Mouse (Mus musculus) hindbrain, embryonic 16.5 days (tissue): ENCODE results near the gene Sppl3. TPM values are rescaled to one million over a fixed set of nuclear protein-coding genes. Genes with fewer than 3 reads are reported as not detected.

Experiments
- ATAC-seq: fragments of 200-750 bp; cut with Nextera tagmentation; 2 replicates; pipeline ENCODE4 v1.8.0; 2017; ENCODE audit warnings: moderate TSS enrichment, moderate library complexity
- H3K27ac ChIP-seq: fragments of 300-500 bp; sonication (generic); 2 replicates; pipeline ENCODE4 v1.5.1; 2014; ENCODE audit warnings: low read depth, mild to moderate bottlenecking, control low read depth, low read length, moderate library complexity
- H3K27me3 ChIP-seq: fragments of 300-500 bp; sonication (generic); replicated peaks from 2 replicates; pipeline ENCODE4 v1.6.1; 2014; ENCODE audit warnings: low read length; ENCODE audit not compliant: control insufficient read depth, insufficient read depth
- H3K36me3 ChIP-seq: fragments of 300-500 bp; sonication (generic); 2 replicates; pipeline ENCODE4 v1.6.1; 2014; ENCODE audit warnings: mild to moderate bottlenecking, low read length, moderate library complexity, mixed read lengths; ENCODE audit not compliant: control insufficient read depth, insufficient read depth
- H3K4me1 ChIP-seq: fragments of 300-500 bp; sonication (generic); 2 replicates; pipeline ENCODE4 v1.6.1; 2014; ENCODE audit warnings: low read depth, low read length; ENCODE audit not compliant: control insufficient read depth, insufficient read depth
- H3K4me2 ChIP-seq: fragments of 300-500 bp; sonication (generic); 2 replicates; pipeline ENCODE4 v1.6.1; 2014; ENCODE audit warnings: mild to moderate bottlenecking, low read length, control low read depth, moderate library complexity
- H3K4me3 ChIP-seq: fragments of 300-500 bp; sonication (generic); 2 replicates; pipeline ENCODE4 v1.5.1; 2014; ENCODE audit warnings: mild to moderate bottlenecking, low read length, control low read depth, moderate library complexity
- H3K9ac ChIP-seq: fragments of 300-500 bp; sonication (generic); 2 replicates; pipeline ENCODE4 v1.6.1; 2014; ENCODE audit warnings: low read depth, mild to moderate bottlenecking, control low read depth, low read length, moderate library complexity
- H3K9me3 ChIP-seq: fragments of 300-500 bp; sonication (generic); 2 replicates; pipeline ENCODE4 v1.6.1; 2014; ENCODE audit warnings: mild to moderate bottlenecking, low read length, moderate library complexity; ENCODE audit not compliant: control insufficient read depth
- WGBS: fragments of 180-500 bp; shearing (Covaris S2); extraction: QIAGEN DNeasy Blood & Tissue Kit; methylation state at CpG from one replicate; pipeline ENCODE4 v1.1.7; 2014; 5-methylcytosine and 5-hydroxymethylcytosine counted together
- polyA plus RNA-seq: library from polyadenylated mRNA; unstranded; fragments of >200 nt; fragmentation: Nextera tagmentation; extraction: Ambion mirVana; gene quantifications from 2 replicates; pipeline ENCODE4 v1.2.1, GENCODE M21; 2015

Sppl3 gene
- polyA plus RNA-seq, 1 experiment from 2014 or later = 17.3 TPM

GRCm38 (mm10) chr5:115043626-115044025, 32.7 kb downstream of the Sppl3 start:
- Histone ChIP-seq H3K4me3 (no peak overlapping the region), H3K27me3 (no peaks in the 10 kb centered on the region), H3K4me1 (no peaks in the 10 kb centered on the region), H3K9me3 (no peaks in the 10 kb centered on the region), H3K27ac (no peak overlapping the region), H3K4me2 (no peak overlapping the region), H3K9ac (no peak overlapping the region), H3K36me3 (no peaks in the 10 kb centered on the region)
- no peak for ATAC-seq
- WGBS = 87% methylated on average over 4 of the region's 4 CpGs

GRCm38 (mm10) chr5:115045146-115045677, 34.3 kb downstream of the Sppl3 start:
- H3K27ac ChIP-seq = no peak overlapping the region
- WGBS = 75% methylated on average over 2 of the region's 2 CpGs

GRCm38 (mm10) chr5:115049692-115050091, 38.8 kb downstream of the Sppl3 start:
- Histone ChIP-seq H3K9ac (no peak overlapping the region), H3K27ac (no peak overlapping the region), H3K4me2 (no peak overlapping the region), H3K36me3 (no peaks in the 10 kb centered on the region), H3K4me1 (peaks cover 9% of the 10 kb centered on the region), H3K9me3 (no peaks in the 10 kb centered on the region), H3K27me3 (no peaks in the 10 kb centered on the region), H3K4me3 (no peak overlapping the region)
- ATAC-seq = no peak
- WGBS = 93% methylated on average over 6 of the region's 6 CpGs

More at GRCm38 (mm10) chr5:115045146-115045677, 34.3 kb downstream of the Sppl3 start:
- Histone ChIP-seq H3K4me1 (no peaks in the 10 kb centered on the region), H3K27me3 (no peaks in the 10 kb centered on the region), H3K9ac (no peak overlapping the region), H3K4me3 (no peak overlapping the region), H3K9me3 (no peaks in the 10 kb centered on the region), H3K4me2 (no peak overlapping the region), H3K36me3 (no peaks in the 10 kb centered on the region)
- ATAC-seq = no peak

GRCm38 (mm10) chr5:115050776-115051175, 39.8 kb downstream of the Sppl3 start:
- 90% methylated on average over 6 of the region's 6 CpGs for WGBS
- Histone ChIP-seq H3K4me3 (no peak overlapping the region), H3K9me3 (no peaks in the 10 kb centered on the region), H3K36me3 (no peaks in the 10 kb centered on the region), H3K4me1 (peaks cover 9% of the 10 kb centered on the region), H3K9ac (no peak overlapping the region), H3K27ac (no peak overlapping the region), H3K4me2 (no peak overlapping the region), H3K27me3 (no peaks in the 10 kb centered on the region)
- ATAC-seq = no peak

GRCm38 (mm10) chr5:115052546-115052945, 41.6 kb downstream of the Sppl3 start:
- no peak overlapping the region for H3K27ac ChIP-seq
- no peaks in the 10 kb centered on the region for H3K36me3 ChIP-seq
- WGBS = 73% methylated on average over 8 of the region's 8 CpGs
- H3K4me3 ChIP-seq = no peak overlapping the region
- H3K9ac ChIP-seq = no peak overlapping the region
- ATAC-seq = no peak
- H3K4me2 ChIP-seq = no peak overlapping the region
- H3K9me3 ChIP-seq = no peaks in the 10 kb centered on the region
- H3K4me1 ChIP-seq = peaks cover 9% of the 10 kb centered on the region
- H3K27me3 ChIP-seq = no peaks in the 10 kb centered on the region

- Histone ChIP-seq H3K27me3 (no peaks in the 10 kb centered on the region), H3K4me2 (no peak overlapping the region), H3K4me3 (no peak overlapping the region), H3K4me1 (peaks cover 9% of the 10 kb centered on the region), H3K9ac (no peak overlapping the region), H3K36me3 (no peaks in the 10 kb centered on the region), H3K9me3 (no peaks in the 10 kb centered on the region), H3K27ac (no peak overlapping the region)
- no peak for ATAC-seq
- WGBS = 89% methylated on average over 22 of the region's 22 CpGs
Measured at GRCm38 (mm10) chr5:115053791-115054396, 43.0 kb downstream of the Sppl3 start.

- Histone ChIP-seq H3K27me3 (no peaks in the 10 kb centered on the region), H3K9me3 (no peaks in the 10 kb centered on the region), H3K4me2 (no peak overlapping the region), H3K4me1 (peaks cover 9% of the 10 kb centered on the region), H3K9ac (no peak overlapping the region), H3K27ac (no peak overlapping the region), H3K4me3 (no peak overlapping the region), H3K36me3 (no peaks in the 10 kb centered on the region)
- 84% methylated on average over 6 of the region's 6 CpGs for WGBS
- no peak for ATAC-seq
Measured at GRCm38 (mm10) chr5:115055418-115055817, 44.5 kb downstream of the Sppl3 start.

- H3K27ac ChIP-seq = no peak overlapping the region
- H3K9me3 ChIP-seq = no peaks in the 10 kb centered on the region
- no peak for ATAC-seq
- no peak overlapping the region for H3K9ac ChIP-seq
- no peak overlapping the region for H3K4me3 ChIP-seq
- 95% methylated on average over 4 of the region's 4 CpGs for WGBS
- H3K4me2 ChIP-seq = no peak overlapping the region
- H3K36me3 ChIP-seq = no peaks in the 10 kb centered on the region
- no peaks in the 10 kb centered on the region for H3K27me3 ChIP-seq
- peaks cover 5% of the 10 kb centered on the region; the same call in 1 of the 2 replicates for H3K4me1 ChIP-seq
Measured at GRCm38 (mm10) chr5:115057153-115057552, 46.2 kb downstream of the Sppl3 start.

GRCm38 (mm10) chr5:115058584-115059297, 47.8 kb downstream of the Sppl3 start:
- Histone ChIP-seq H3K4me3 (no peak overlapping the region), H3K27ac (no peak overlapping the region), H3K9me3 (no peaks in the 10 kb centered on the region), H3K27me3 (no peaks in the 10 kb centered on the region), H3K4me1 (no peaks in the 10 kb centered on the region), H3K36me3 (no peaks in the 10 kb centered on the region), H3K4me2 (no peak overlapping the region), H3K9ac (no peak overlapping the region)
- ATAC-seq = no peak
- WGBS = 82% methylated on average over 7 of the region's 7 CpGs
